Mouse (Mus musculus) myocyte (in vitro differentiated cells): ENCODE results near the gene Myo16. TPM values are rescaled to one million over a fixed set of nuclear protein-coding genes. Genes with fewer than 3 reads are reported as not detected.

Experiments used
- H3K27me3 ChIP-seq: one replicate; pipeline ENCODE4 v1.6.1; 2011; ENCODE audit not compliant: control insufficient read depth, insufficient read depth, insufficient read length
- H3K36me3 ChIP-seq: one replicate; pipeline ENCODE4 v1.6.1; 2011; ENCODE audit not compliant: control insufficient read depth, insufficient read depth
- H3K4me2 ChIP-seq: one replicate; pipeline ENCODE4 v1.6.1; 2011; ENCODE audit warnings: low read depth, control low read depth
- H3K4me3 ChIP-seq: one replicate; pipeline ENCODE4 v1.5.1; 2011; ENCODE audit warnings: mild to moderate bottlenecking, control low read depth, moderate library complexity
- H3K79me2 ChIP-seq: one replicate; pipeline ENCODE4 v1.6.1; 2011; ENCODE audit not compliant: control insufficient read depth, insufficient read depth
- H3ac ChIP-seq: one replicate; pipeline ENCODE4 v1.6.1; 2011; ENCODE audit not compliant: control insufficient read depth, insufficient read length
- CEBPB ChIP-seq: IDR thresholded peaks from 2 replicates; pipeline ENCODE4 v1.6.1; 2011; ENCODE audit warnings: mild to moderate bottlenecking, moderate library complexity; ENCODE audit not compliant: poor library complexity, insufficient read depth, severe bottlenecking
- E2F4 ChIP-seq: IDR thresholded peaks from one replicate; pipeline ENCODE4 v1.6.1; 2011; ENCODE audit warnings: mild to moderate bottlenecking, control low read depth, moderate library complexity; ENCODE audit not compliant: insufficient read depth
- MAX ChIP-seq: IDR thresholded peaks from one replicate; pipeline ENCODE4 v1.6.1; 2011; ENCODE audit warnings: low read depth, mild to moderate bottlenecking, control low read depth
- MYOD1 ChIP-seq, 3 experiments: IDR thresholded peaks; one replicate each; pipeline ENCODE4 v1.6.1; 2011; ENCODE audit warnings: control low read depth in 2 of 3, low read depth in 2 of 3, mild to moderate bottlenecking in 2 of 3, moderate library complexity in 1 of 3; ENCODE audit not compliant: insufficient read length in 2 of 3, control insufficient read depth in 1 of 3
- MYOG ChIP-seq, 3 experiments: IDR thresholded peaks; one replicate each; pipeline ENCODE4 v1.6.1; 2011; ENCODE audit warnings: control low read depth in 2 of 3, low read depth in 2 of 3, mild to moderate bottlenecking in 2 of 3; ENCODE audit not compliant: insufficient read length in 2 of 3, control insufficient read depth in 1 of 3, insufficient read depth in 1 of 3
- POLR2A ChIP-seq: IDR thresholded peaks from one replicate; pipeline ENCODE4 v1.6.1; 2011; ENCODE audit warnings: low read depth, mild to moderate bottlenecking, control low read depth, moderate library complexity; ENCODE audit not compliant: insufficient read length
- POLR2AphosphoS2 ChIP-seq: IDR thresholded peaks from one replicate; pipeline ENCODE4 v1.6.1; 2011; ENCODE audit warnings: low read depth, control low read depth; ENCODE audit not compliant: insufficient read length
- REST ChIP-seq: IDR thresholded peaks from one replicate; pipeline ENCODE4 v1.6.1; 2011; ENCODE audit warnings: mild to moderate bottlenecking, control low read depth, moderate library complexity; ENCODE audit not compliant: insufficient read depth, insufficient read length
- SRF ChIP-seq: IDR thresholded peaks from one replicate; pipeline ENCODE4 v1.6.1; 2011; ENCODE audit warnings: low read depth; ENCODE audit not compliant: control insufficient read depth, insufficient read length
- TCF12 ChIP-seq: IDR thresholded peaks from one replicate; pipeline ENCODE4 v1.6.1; 2011; ENCODE audit warnings: mild to moderate bottlenecking, control low read depth; ENCODE audit not compliant: poor library complexity, insufficient read depth, severe bottlenecking
- TCF3 ChIP-seq: IDR thresholded peaks from one replicate; pipeline ENCODE4 v1.6.1; 2011; ENCODE audit warnings: low read depth, control low read depth; ENCODE audit not compliant: insufficient read length
- USF1 ChIP-seq: IDR thresholded peaks from one replicate; pipeline ENCODE4 v1.6.1; 2011; ENCODE audit warnings: low read depth, mild to moderate bottlenecking, control low read depth, moderate library complexity
- polyA plus RNA-seq: library from polyadenylated mRNA; unstranded; fragments of >200 nt; fragmentation: generic; extraction: Trizol; gene quantifications from one replicate; pipeline ENCODE4 v1.2.1, GENCODE M21; 2012; ENCODE audit warnings: missing spikeins

Gene Myo16
- polyA plus RNA-seq, 1 experiment: 0.01 TPM

GRCm38 (mm10) chr8:10154439-10154745 is 681 bp downstream of the Myo16 start:
- Histone ChIP-seq H3K4me3 (no peak overlapping the region), H3K27me3 (peaks cover 16% of the 10 kb centered on the region), H3K79me2 (no peaks in the 10 kb centered on the region), H3K4me2 (no peak overlapping the region), H3ac (no peak overlapping the region), H3K36me3 (no peaks in the 10 kb centered on the region)
- TF ChIP-seq CEBPB: no peak
- no peak for TF ChIP-seq MAX
- TF ChIP-seq REST: no peak
- no peak for TF ChIP-seq TCF3
- no peak for TF ChIP-seq MYOG (IDR thresholded peaks at IDR 0.05; ENCODE audit: control insufficient read depth in 1 of 3, insufficient read depth in 1 of 3, insufficient read length in 2 of 3, low read depth in 2 of 3)
- no peak for TF ChIP-seq E2F4
- no peak for TF ChIP-seq POLR2AphosphoS2
- TF ChIP-seq MYOD1 (IDR thresholded peaks at IDR 0.05; ENCODE audit: control insufficient read depth in 1 of 3, insufficient read length in 2 of 3, low read depth in 2 of 3): no peak
- TF ChIP-seq POLR2A: no peak
- no peak for TF ChIP-seq SRF
- no peak for TF ChIP-seq USF1
- no peak for TF ChIP-seq TCF12

DNA sequence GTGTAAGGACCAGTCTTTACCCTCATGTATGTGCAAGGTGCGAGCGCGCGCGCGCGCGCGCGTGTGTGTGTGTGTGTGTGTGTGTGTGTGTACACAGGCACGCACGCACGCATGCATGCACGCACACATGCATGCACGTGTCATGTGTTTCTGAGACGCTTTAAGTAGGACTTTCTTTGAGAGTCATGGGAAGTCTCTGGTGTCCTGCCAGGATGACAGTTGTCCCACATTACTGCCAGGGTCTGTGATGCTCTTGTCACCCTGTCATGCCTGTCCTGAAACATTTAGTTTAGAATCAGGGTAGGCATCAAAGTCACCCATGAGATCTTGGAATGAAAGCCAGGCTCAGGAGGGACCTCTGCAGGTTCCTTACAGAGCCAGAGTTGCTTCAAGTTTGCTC is 1.4 kb downstream of the Myo16 start:
- H3K79me2 ChIP-seq: no peaks in the 10 kb centered on the region
- no peak overlapping the region for H3K4me3 ChIP-seq
- no peak overlapping the region for H3K4me2 ChIP-seq
- H3K36me3 ChIP-seq: no peaks in the 10 kb centered on the region
- TF ChIP-seq REST (no peak), POLR2A (no peak), MYOD1 (IDR thresholded peaks at IDR 0.05; ENCODE audit: control insufficient read depth in 1 of 3, insufficient read length in 2 of 3, low read depth in 2 of 3) (no peak), TCF12 (no peak), E2F4 (no peak), USF1 (no peak), SRF (no peak), MYOG (IDR thresholded peaks at IDR 0.05; ENCODE audit: control insufficient read depth in 1 of 3, insufficient read depth in 1 of 3, insufficient read length in 2 of 3, low read depth in 2 of 3) (no peak), TCF3 (no peak), MAX (no peak), CEBPB (no peak), POLR2AphosphoS2 (no peak)
- peaks cover 16% of the 10 kb centered on the region for H3K27me3 ChIP-seq
- no peak overlapping the region for H3ac ChIP-seq

DNA sequence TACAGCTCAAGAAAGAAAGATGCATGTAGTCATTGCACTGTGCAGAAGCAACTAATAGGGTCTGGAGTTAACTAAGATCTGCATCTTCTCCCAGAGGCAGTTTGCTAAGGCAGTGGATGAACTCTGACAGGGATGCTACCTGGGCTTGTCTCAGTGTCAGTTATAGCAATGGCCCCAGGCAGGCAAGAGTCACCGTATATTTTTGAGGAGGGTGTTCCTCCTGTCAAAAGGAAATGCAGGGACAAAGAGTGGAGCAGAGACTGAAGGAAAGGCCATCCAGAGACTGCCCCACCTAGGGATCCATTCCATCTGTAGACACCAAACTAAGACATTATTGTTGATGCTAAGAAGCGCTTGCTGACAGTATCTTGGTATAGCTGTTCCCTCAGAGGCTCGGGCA is 7.4 kb downstream of the Myo16 start:
- Histone ChIP-seq H3K4me3 (no peak overlapping the region), H3K36me3 (no peaks in the 10 kb centered on the region), H3ac (no peak overlapping the region), H3K27me3 (no peaks in the 10 kb centered on the region), H3K4me2 (no peak overlapping the region), H3K79me2 (no peaks in the 10 kb centered on the region)
- TF ChIP-seq MAX (no peak), MYOD1 (IDR thresholded peaks at IDR 0.05; ENCODE audit: control insufficient read depth in 1 of 3, insufficient read length in 2 of 3, low read depth in 2 of 3) (no peak), CEBPB (no peak), SRF (no peak), USF1 (no peak), E2F4 (no peak), REST (no peak), TCF12 (no peak), MYOG (IDR thresholded peaks at IDR 0.05; ENCODE audit: control insufficient read depth in 1 of 3, insufficient read depth in 1 of 3, insufficient read length in 2 of 3, low read depth in 2 of 3) (no peak), POLR2AphosphoS2 (no peak)

- TF ChIP-seq E2F4 (no peak), CEBPB (no peak), POLR2AphosphoS2 (no peak), TCF12 (no peak), USF1 (no peak), SRF (no peak), MYOG (IDR thresholded peaks at IDR 0.05; ENCODE audit: control insufficient read depth in 1 of 3, insufficient read depth in 1 of 3, insufficient read length in 2 of 3, low read depth in 2 of 3) (no peak), REST (no peak), MYOD1 (IDR thresholded peaks at IDR 0.05; ENCODE audit: control insufficient read depth in 1 of 3, insufficient read length in 2 of 3, low read depth in 2 of 3) (no peak), POLR2A (no peak), MAX (no peak), TCF3 (no peak)
- no peak overlapping the region for H3K4me3 ChIP-seq
- H3ac ChIP-seq: no peak overlapping the region
- no peaks in the 10 kb centered on the region for H3K79me2 ChIP-seq
- no peaks in the 10 kb centered on the region for H3K36me3 ChIP-seq
- H3K27me3 ChIP-seq: no peaks in the 10 kb centered on the region
- H3K4me2 ChIP-seq: no peak overlapping the region
Observed at GRCm38 (mm10) chr8:10164959-10165358, 11.2 kb downstream of the Myo16 start.

DNA sequence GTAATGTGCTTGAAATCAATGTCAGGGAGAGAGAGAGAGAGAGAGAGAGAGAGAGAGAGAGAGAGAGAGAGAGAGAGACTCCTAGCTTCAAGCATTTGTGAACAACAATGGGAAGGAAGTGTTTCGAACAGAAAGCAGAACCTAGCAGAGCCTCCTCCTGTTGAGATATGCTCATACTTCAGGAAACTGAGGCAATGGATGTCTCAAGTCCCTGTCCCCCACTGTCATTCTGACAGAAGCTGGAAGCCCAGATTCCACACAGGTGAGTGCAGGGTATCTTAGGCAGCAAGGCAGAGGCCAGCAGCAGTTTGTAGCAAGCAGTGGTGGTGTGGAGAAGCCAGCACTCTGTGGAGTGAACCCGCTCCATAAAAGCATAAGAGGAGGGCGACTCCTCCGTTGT is 14.6 kb downstream of the Myo16 start:
- H3K27me3 ChIP-seq: no peaks in the 10 kb centered on the region
- H3ac ChIP-seq: no peak overlapping the region
- no peak overlapping the region for H3K4me3 ChIP-seq
- TF ChIP-seq CEBPB (no peak), POLR2AphosphoS2 (no peak), MYOD1 (IDR thresholded peaks at IDR 0.05; ENCODE audit: control insufficient read depth in 1 of 3, insufficient read length in 2 of 3, low read depth in 2 of 3) (no peak), REST (no peak), TCF3 (no peak), USF1 (no peak), E2F4 (no peak)
- H3K79me2 ChIP-seq: no peaks in the 10 kb centered on the region
- H3K36me3 ChIP-seq: no peaks in the 10 kb centered on the region
- no peak overlapping the region for H3K4me2 ChIP-seq
